Mouse (Mus musculus) MEL (cell line): ENCODE measurements at regions not wholly inside any gene's neighbourhood (a gene's known extent, or its start where the extent isn't known, plus 50 kb on each side); places are given as distances from the start of the nearest gene placed in this dataset.

Experiments used
- DNase-seq: peaks from one replicate; pipeline ENCODE4 v3.0.0; 2011; ENCODE audit warnings: low read depth, low spot score
- H3K27ac ChIP-seq: 2 replicates; pipeline ENCODE4 v1.5.1; 2012; ENCODE audit warnings: low read depth, mild to moderate bottlenecking, control low read depth, low read length, moderate library complexity; ENCODE audit not compliant: control insufficient read depth
- H3K27me3 ChIP-seq, 2 experiments: fragments of 150-350 bp in 1 of 2; sonication (generic) in 1 of 2; 2 replicates each; pipeline ENCODE4 v1.6.1; 2012; ENCODE audit warnings: low read length in 2 of 2, mild to moderate bottlenecking in 2 of 2, improper control_type of control experiment in 1 of 2, moderate library complexity in 1 of 2; ENCODE audit not compliant: insufficient read depth in 2 of 2, control insufficient read depth in 1 of 2
- H3K36me3 ChIP-seq, 2 experiments: 2 replicates each; pipeline ENCODE4 v1.6.1; 2012 to 2014; ENCODE audit warnings: low read length in 2 of 2, improper control_type of control experiment in 1 of 2, inconsistent platforms in 1 of 2, mild to moderate bottlenecking in 1 of 2; ENCODE audit not compliant: insufficient read depth in 2 of 2, control insufficient read depth in 1 of 2
- H3K4me1 ChIP-seq, 2 experiments: fragments of 150-350 bp in 1 of 2; sonication (generic) in 1 of 2; 2 replicates each; pipeline ENCODE4 v1.6.1; 2012; ENCODE audit warnings: low read length in 2 of 2, improper control_type of control experiment in 1 of 2, mild to moderate bottlenecking in 1 of 2; ENCODE audit not compliant: insufficient read depth in 2 of 2, control insufficient read depth in 1 of 2
- H3K4me3 ChIP-seq, 2 experiments: fragments of 150-350 bp in 1 of 2; sonication (generic) in 1 of 2; 2 replicates each; pipeline ENCODE4 v1.5.1; 2012; ENCODE audit warnings: low read depth in 2 of 2, low read length in 2 of 2, mild to moderate bottlenecking in 2 of 2, moderate library complexity in 2 of 2, control low read depth in 1 of 2, improper control_type of control experiment in 1 of 2; ENCODE audit not compliant: control insufficient read depth in 1 of 2, insufficient read depth in 1 of 2
- H3K79me2 ChIP-seq: 2 replicates; pipeline ENCODE4 v1.6.1; 2012; ENCODE audit warnings: mild to moderate bottlenecking, low read length, moderate library complexity; ENCODE audit not compliant: control insufficient read depth, poor library complexity, insufficient read depth
- H3K9ac ChIP-seq: 2 replicates; pipeline ENCODE4 v1.6.1; 2012; ENCODE audit warnings: low read depth, mild to moderate bottlenecking, control low read depth, low read length, moderate library complexity; ENCODE audit not compliant: control insufficient read depth, poor library complexity, severe bottlenecking
- H3K9me3 ChIP-seq: fragments of 150-350 bp; sonication (generic); replicated peaks from 2 replicates; pipeline ENCODE4 v1.6.1; 2012; ENCODE audit warnings: mild to moderate bottlenecking, low read length, improper control_type of control experiment, moderate library complexity; ENCODE audit not compliant: insufficient read depth
- BHLHE40 ChIP-seq: IDR thresholded peaks from 2 replicates; pipeline ENCODE4 v1.6.1; 2012; ENCODE audit warnings: low read depth, mild to moderate bottlenecking, inconsistent platforms, low read length, improper control_type of control experiment, borderline replicate concordance
- CHD1 ChIP-seq: IDR thresholded peaks from 2 replicates; pipeline ENCODE4 v1.6.1; 2012; ENCODE audit warnings: low read depth, mild to moderate bottlenecking, inconsistent platforms, low read length, improper control_type of control experiment
- CTCF ChIP-seq, 3 experiments: IDR thresholded peaks in 2 of 3; conservative IDR thresholded peaks in 1 of 3; 2 replicates each; pipeline ENCODE4 v1.5.1; 2011 to 2012; ENCODE audit warnings: low read length in 3 of 3, low read depth in 2 of 3, mild to moderate bottlenecking in 2 of 3, improper control_type of control experiment in 1 of 3, inconsistent platforms in 1 of 3, mixed read lengths in 1 of 3, moderate library complexity in 1 of 3; ENCODE audit not compliant: control insufficient read depth in 1 of 3, insufficient read depth in 1 of 3, poor library complexity in 1 of 3, severe bottlenecking in 1 of 3
- ELF1 ChIP-seq: IDR thresholded peaks from 2 replicates; pipeline ENCODE4 v1.6.1; 2014; ENCODE audit warnings: low read depth, mild to moderate bottlenecking, inconsistent platforms, low read length, improper control_type of control experiment, moderate library complexity
- GATA1 ChIP-seq: IDR thresholded peaks from 2 replicates; pipeline ENCODE4 v1.6.1; 2011; ENCODE audit warnings: low read depth, low read length, improper control_type of control experiment
- HCFC1 ChIP-seq: IDR thresholded peaks from 2 replicates; pipeline ENCODE4 v1.6.1; 2012; ENCODE audit warnings: low read depth, mild to moderate bottlenecking, inconsistent platforms, low read length, improper control_type of control experiment, moderate library complexity
- MAFK ChIP-seq: IDR thresholded peaks from 2 replicates; pipeline ENCODE4 v1.6.1; 2011; ENCODE audit warnings: low read depth, mild to moderate bottlenecking, low read length, improper control_type of control experiment, borderline replicate concordance
- MAX ChIP-seq: IDR thresholded peaks from 2 replicates; pipeline ENCODE4 v1.6.1; 2011; ENCODE audit warnings: low read length, improper control_type of control experiment
- MAZ ChIP-seq: IDR thresholded peaks from 2 replicates; pipeline ENCODE4 v1.6.1; 2012; ENCODE audit warnings: low read depth, mild to moderate bottlenecking, inconsistent platforms, low read length, improper control_type of control experiment
- MEF2A ChIP-seq: IDR thresholded peaks from 2 replicates; pipeline ENCODE4 v1.6.1; 2014; ENCODE audit warnings: low read depth, mild to moderate bottlenecking, inconsistent platforms, low read length, improper control_type of control experiment; ENCODE audit not compliant: poor library complexity, insufficient replicate concordance, severe bottlenecking; ENCODE audit errors: extremely low read depth
- MYB ChIP-seq: IDR thresholded peaks from 2 replicates; pipeline ENCODE4 v1.6.1; 2011; ENCODE audit warnings: mild to moderate bottlenecking, low read depth, low read length, improper control_type of control experiment
- MYC ChIP-seq: IDR thresholded peaks from 2 replicates; pipeline ENCODE4 v1.6.1; 2011; ENCODE audit warnings: low read depth, mild to moderate bottlenecking, low read length, improper control_type of control experiment, moderate library complexity
- NELFE ChIP-seq: IDR thresholded peaks from 2 replicates; pipeline ENCODE4 v1.6.1; 2011; ENCODE audit warnings: low read depth, low read length, improper control_type of control experiment
- NRF1 ChIP-seq: IDR thresholded peaks from 2 replicates; pipeline ENCODE4 v1.6.1; 2014; ENCODE audit warnings: low read depth, mild to moderate bottlenecking, inconsistent platforms, low read length, improper control_type of control experiment, moderate library complexity; ENCODE audit not compliant: poor library complexity, insufficient read depth, severe bottlenecking
- POLR2AphosphoS5 ChIP-seq: IDR thresholded peaks from 2 replicates; pipeline ENCODE4 v1.6.1; 2012; ENCODE audit warnings: low read depth, borderline replicate concordance, mild to moderate bottlenecking, inconsistent platforms, low read length, moderate library complexity, mixed read lengths
- RAD21 ChIP-seq: IDR thresholded peaks from 2 replicates; pipeline ENCODE4 v1.6.1; 2011; ENCODE audit warnings: mild to moderate bottlenecking, low read depth, low read length, improper control_type of control experiment
- RCOR1 ChIP-seq: IDR thresholded peaks from 2 replicates; pipeline ENCODE4 v1.6.1; 2012; ENCODE audit warnings: low read depth, mild to moderate bottlenecking, inconsistent platforms, low read length, improper control_type of control experiment
- SIN3A ChIP-seq: IDR thresholded peaks from 2 replicates; pipeline ENCODE4 v1.6.1; 2012; ENCODE audit warnings: low read length, improper control_type of control experiment, inconsistent platforms
- TAL1 ChIP-seq: IDR thresholded peaks from 2 replicates; pipeline ENCODE4 v1.6.1; 2012; ENCODE audit warnings: mild to moderate bottlenecking, inconsistent platforms, low read length, moderate library complexity, mixed read lengths
- TBP ChIP-seq: IDR thresholded peaks from 2 replicates; pipeline ENCODE4 v1.8.0; 2011; ENCODE audit warnings: low read depth, low read length, improper control_type of control experiment
- TCF12 ChIP-seq: IDR thresholded peaks from 2 replicates; pipeline ENCODE4 v1.6.1; 2014; ENCODE audit warnings: low read depth, mild to moderate bottlenecking, inconsistent platforms, low read length, improper control_type of control experiment, moderate library complexity
- USF1 ChIP-seq: IDR thresholded peaks from 2 replicates; pipeline ENCODE4 v1.6.1; 2014; ENCODE audit warnings: low read depth, mild to moderate bottlenecking, inconsistent platforms, low read length, improper control_type of control experiment, moderate library complexity
- ZC3H11A ChIP-seq: IDR thresholded peaks from 2 replicates; pipeline ENCODE4 v1.6.1; 2012; ENCODE audit warnings: low read depth, mild to moderate bottlenecking, inconsistent platforms, low read length, improper control_type of control experiment
- ZNF384 ChIP-seq: IDR thresholded peaks from 2 replicates; pipeline ENCODE4 v1.6.1; 2012; ENCODE audit warnings: low read depth, mild to moderate bottlenecking, inconsistent platforms, low read length, improper control_type of control experiment

GRCm38 (mm10) chr1:14513662-14514061 lies 1579.5 kb downstream of the 4930444P10Rik start:
- H3K27me3 ChIP-seq = no peaks in the 10 kb centered on the region; a peak in 1 of 4 replicates
- no peak overlapping the region for H3K4me3 ChIP-seq
- no peaks in the 10 kb centered on the region for H3K79me2 ChIP-seq
- no peak for DNase-seq
- H3K36me3 ChIP-seq = no peaks in the 10 kb centered on the region
- no peaks in the 10 kb centered on the region for H3K4me1 ChIP-seq
- H3K9me3 ChIP-seq = no peaks in the 10 kb centered on the region
- no peak overlapping the region for H3K27ac ChIP-seq
- TF ChIP-seq MYB = no peak
- TF ChIP-seq RAD21 = no peak
- no peak for TF ChIP-seq MAFK
- TF ChIP-seq ELF1 = no peak
- TF ChIP-seq NELFE = no peak
- TF ChIP-seq USF1 = no peak
- no peak overlapping the region for H3K9ac ChIP-seq

GRCm38 (mm10) chr1:14512481-14513285 lies 1580.4 kb downstream of the 4930444P10Rik start:
- no peak overlapping the region for H3K4me3 ChIP-seq
- H3K27me3 ChIP-seq = no peaks in the 10 kb centered on the region; a peak in 1 of 4 replicates
- no peaks in the 10 kb centered on the region for H3K79me2 ChIP-seq
- no peak overlapping the region for H3K9ac ChIP-seq
- DNase-seq = no peak
- no peaks in the 10 kb centered on the region for H3K9me3 ChIP-seq
- no peaks in the 10 kb centered on the region for H3K36me3 ChIP-seq
- no peaks in the 10 kb centered on the region for H3K4me1 ChIP-seq
- TF ChIP-seq MEF2A (no peak), NRF1 (no peak), TBP (no peak), MAX (no peak), ZC3H11A (no peak), CTCF (IDR thresholded peaks at IDR 0.05 in 2 of 3, conservative IDR thresholded peaks at IDR 0.05 in 1 of 3; ENCODE audit: control insufficient read depth in 1 of 3, insufficient read depth in 1 of 3, low read depth in 2 of 3, low read length in 3 of 3, poor library complexity in 1 of 3, severe bottlenecking in 1 of 3) (no peak), MAZ (no peak), HCFC1 (no peak), CHD1 (no peak), SIN3A (no peak), MYC (no peak), MYB (no peak), TCF12 (no peak), RCOR1 (no peak), BHLHE40 (no peak), TAL1 (no peak), GATA1 (no peak), ZNF384 (no peak), POLR2AphosphoS5 (no peak)
- TF ChIP-seq, all 39 proteins: peak for 0
- no peak overlapping the region for H3K27ac ChIP-seq
